Mouse (Mus musculus): ENCODE data around the gene Majin. TPM values are rescaled to one million over a fixed set of nuclear protein-coding genes. Genes with fewer than 3 reads are reported as not detected.

The Majin gene
- polyA plus RNA-seq, 1 experiment from 2014 or later = not detected

- Histone ChIP-seq H3K27ac (no peak overlapping the region), H3K36me3 (ENCODE audit: poor library complexity, severe bottlenecking) (peaks cover 72% of the 10 kb centered on the region), H3K4me3 (no peak overlapping the region), H3K27me3 (no peaks in the 10 kb centered on the region), H3K9me3 (replicated peaks) (no peaks in the 10 kb centered on the region), H3K4me2 (no peak overlapping the region), H3K4me1 (peaks cover 11% of the 10 kb centered on the region), H3K9ac (no peak overlapping the region)
- WGBS = 85% methylated on average over 2 of the region's 2 CpGs
- no peak for ATAC-seq
These were observed 46.8 kb downstream of the Majin start for GRCm38 (mm10) chr19:6231036-6231435.

DNA sequence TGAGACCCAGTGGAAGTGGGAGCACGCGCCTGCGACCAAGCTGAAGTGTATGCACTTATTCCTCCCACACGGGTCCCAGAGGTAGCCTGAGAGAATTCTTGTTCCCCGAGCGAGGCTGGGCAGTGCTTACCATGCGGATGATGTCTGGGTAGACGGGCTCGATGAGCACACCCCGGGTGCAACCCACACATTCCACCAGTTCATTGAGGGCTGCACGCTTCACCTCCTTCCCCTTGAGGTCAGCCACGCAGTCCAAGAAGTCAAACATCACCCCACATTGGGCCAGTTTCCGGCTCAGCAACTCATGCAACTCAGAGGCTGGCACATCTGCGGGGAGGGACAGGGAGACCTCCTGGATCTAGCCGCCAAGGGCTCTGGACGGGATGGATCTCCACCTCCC is 49.5 kb downstream of the Majin start:
- Histone ChIP-seq H3K27me3 (no peaks in the 10 kb centered on the region), H3K4me3 (no peak overlapping the region), H3K9me3 (replicated peaks) (no peaks in the 10 kb centered on the region), H3K36me3 (ENCODE audit: poor library complexity, severe bottlenecking) (peaks cover 52% of the 10 kb centered on the region), H3K4me1 (peaks cover 11% of the 10 kb centered on the region), H3K4me2 (no peak overlapping the region), H3K9ac (peak overlapping the region; percentile 87; the same call in 1 of the 2 replicates), H3K27ac (no peak overlapping the region)
- 88% methylated on average over 16 of the region's 16 CpGs for WGBS
- ATAC-seq = no peak

DNA sequence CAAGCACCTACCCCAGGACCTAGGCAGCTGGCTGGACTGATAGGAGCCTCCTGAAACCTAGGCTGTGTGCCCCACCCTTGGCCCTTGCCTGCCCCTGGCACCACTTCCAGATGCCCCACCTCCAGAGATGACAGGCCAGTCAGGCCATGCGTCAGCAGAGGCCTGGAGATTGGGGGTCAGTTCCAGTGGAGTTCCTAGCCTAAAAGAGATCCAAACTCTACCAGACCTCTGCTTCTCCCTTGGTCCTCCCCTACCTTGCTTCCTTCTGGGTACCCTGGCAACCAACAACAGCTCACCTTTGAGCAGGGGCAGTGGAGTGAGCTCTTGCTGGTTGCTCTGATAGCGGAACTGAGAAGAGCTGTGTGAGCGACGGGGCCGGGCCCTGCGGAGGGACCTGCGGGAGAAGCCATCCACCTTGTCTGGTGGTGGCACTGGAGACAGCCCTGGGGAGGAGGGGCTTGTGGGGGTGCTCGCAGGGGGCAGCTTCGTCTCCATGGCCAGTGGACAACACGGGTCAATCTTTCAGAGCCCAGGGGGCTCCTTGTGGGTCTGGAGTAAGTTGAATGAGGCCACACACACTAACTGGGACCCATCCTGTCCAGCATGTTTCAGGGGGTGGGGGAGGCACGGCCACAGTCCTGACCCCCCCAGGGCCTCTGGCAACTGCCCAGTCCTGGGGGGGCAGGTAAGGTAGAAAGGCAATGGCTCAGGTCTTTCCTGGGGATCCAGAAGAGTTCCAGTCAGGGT is 50.3 kb downstream of the Majin start:
- peak overlapping the region; percentile 80 for H3K4me3 ChIP-seq
- H3K27ac ChIP-seq = no peak overlapping the region; the same call in 1 of the 2 replicates
- ATAC-seq = no peak
- H3K9me3 ChIP-seq (replicated peaks) = no peaks in the 10 kb centered on the region
- peaks cover 11% of the 10 kb centered on the region for H3K4me1 ChIP-seq
- WGBS = 66% methylated on average over 11 of the region's 11 CpGs
- peaks cover 43% of the 10 kb centered on the region for H3K36me3 ChIP-seq (ENCODE audit: poor library complexity, severe bottlenecking)
- H3K4me2 ChIP-seq = peak overlapping the region; percentile 75
- peak overlapping the region; percentile 87 for H3K9ac ChIP-seq
- H3K27me3 ChIP-seq = no peaks in the 10 kb centered on the region

- Histone ChIP-seq H3K27ac (peak within 1 kb of the TSS; percentile 93), H3K4me2 (peak within 1 kb of the TSS; percentile 75), H3K4me3 (peak within 1 kb of the TSS; percentile 80), H3K36me3 (ENCODE audit: poor library complexity, severe bottlenecking) (peaks cover 35% of the 10 kb centered on the region), H3K27me3 (no peaks in the 10 kb centered on the region), H3K9ac (peak within 1 kb of the TSS; percentile 87), H3K9me3 (replicated peaks) (no peaks in the 10 kb centered on the region), H3K4me1 (peaks cover 11% of the 10 kb centered on the region)
- ATAC-seq = peak; percentile 93
- WGBS = under 1% methylated on average over 47 of the region's 48 CpGs
These were observed 51.2 kb downstream of the Majin start, which contains the start of gene Ppp2r5b for GRCm38 (mm10) chr19:6235084-6236052. Gene Ppp2r5b, minus strand, starts transcription at chr19:6235872.

DNA sequence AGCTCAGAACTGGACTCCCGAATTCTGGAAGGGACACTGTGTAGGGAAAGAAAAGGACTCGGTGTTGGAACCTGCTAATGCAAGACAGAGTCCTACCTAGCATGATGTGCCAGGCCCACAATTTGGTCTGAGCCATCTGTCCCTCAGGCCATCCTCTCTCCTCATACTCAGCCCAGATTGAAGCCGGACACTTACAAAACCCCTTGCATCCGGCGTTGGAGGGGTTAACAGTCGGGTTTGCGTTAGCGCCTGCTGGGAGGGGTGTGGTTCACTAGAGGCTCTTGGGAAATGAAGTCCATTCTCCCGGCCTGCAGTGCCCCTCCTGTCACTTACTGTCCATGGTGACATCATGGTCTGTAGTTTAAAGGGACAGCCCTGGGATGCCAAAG is 51.9 kb downstream of the Majin start:
- Histone ChIP-seq H3K4me2 (peak overlapping the region; percentile 75), H3K27me3 (no peaks in the 10 kb centered on the region), H3K9ac (peak overlapping the region; percentile 87), H3K36me3 (ENCODE audit: poor library complexity, severe bottlenecking) (peaks cover 28% of the 10 kb centered on the region), H3K27ac (peak overlapping the region; percentile 93), H3K4me3 (peak overlapping the region; percentile 80), H3K4me1 (peaks cover 11% of the 10 kb centered on the region), H3K9me3 (replicated peaks) (no peaks in the 10 kb centered on the region)
- ATAC-seq = peak; percentile 89
- 0% methylated on average over 9 of the region's 9 CpGs for WGBS

- H3K27ac ChIP-seq = no peak overlapping the region
- ATAC-seq = no peak
- 66% methylated on average over 7 of the region's 7 CpGs for WGBS
These were observed 52.7 kb downstream of the Majin start for GRCm38 (mm10) chr19:6236842-6237241.

DNA sequence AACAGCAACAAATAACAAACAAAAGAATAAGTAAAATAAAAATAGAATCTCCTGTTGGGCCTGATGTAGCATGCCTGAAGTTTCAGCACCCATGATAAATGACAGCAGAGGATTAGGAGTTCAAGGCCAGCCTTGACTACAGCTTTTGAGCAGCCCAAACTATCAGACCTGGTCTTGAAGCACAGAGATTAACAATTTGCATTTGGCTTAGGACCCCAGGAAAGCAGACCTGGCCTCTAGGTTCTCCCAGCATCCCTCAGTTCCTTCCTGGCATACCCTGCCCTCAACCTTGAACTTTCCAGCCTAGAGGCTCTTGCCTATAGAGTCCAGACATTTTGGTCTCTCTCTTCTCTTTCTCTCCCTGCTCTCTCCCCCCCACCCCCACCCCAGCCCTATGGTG is 54.6 kb downstream of the Majin start:
- Histone ChIP-seq H3K27ac (no peak overlapping the region), H3K9me3 (replicated peaks) (no peaks in the 10 kb centered on the region), H3K36me3 (ENCODE audit: poor library complexity, severe bottlenecking) (0 out of 2 replicates have a peak, but pooled peaks cover 3% of the 10 kb centered on the region), H3K4me1 (peaks cover 22% of the 10 kb centered on the region), H3K27me3 (no peaks in the 10 kb centered on the region), H3K4me2 (no peak overlapping the region), H3K9ac (no peak overlapping the region), H3K4me3 (no peak overlapping the region)
- no peak for ATAC-seq

More at GRCm38 (mm10) chr19:6236842-6237241, 52.7 kb downstream of the Majin start:
- Histone ChIP-seq H3K4me2 (peak overlapping the region; percentile 75; the same call in 1 of the 2 replicates), H3K4me1 (peaks cover 11% of the 10 kb centered on the region), H3K27me3 (no peaks in the 10 kb centered on the region), H3K36me3 (ENCODE audit: poor library complexity, severe bottlenecking) (peaks cover 20% of the 10 kb centered on the region), H3K9me3 (replicated peaks) (no peaks in the 10 kb centered on the region), H3K4me3 (0 out of 2 replicates have a peak overlapping the region, but pooled peaks have one; percentile 80), H3K9ac (no peak overlapping the region)

GRCm38 (mm10) chr19:6240136-6240535 is 55.9 kb downstream of the Majin start:
- no peaks in the 10 kb centered on the region for H3K9me3 ChIP-seq (replicated peaks)
- H3K9ac ChIP-seq = no peak overlapping the region
- no peak overlapping the region for H3K27ac ChIP-seq
- no peaks in the 10 kb centered on the region for H3K27me3 ChIP-seq
- H3K4me1 ChIP-seq = peaks cover 11% of the 10 kb centered on the region
- WGBS = 88% methylated on average over 1 of the region's 1 CpGs
- H3K4me2 ChIP-seq = no peak overlapping the region
- no peak for ATAC-seq
- H3K4me3 ChIP-seq = no peak overlapping the region
- peaks cover 16% of the 10 kb centered on the region for H3K36me3 ChIP-seq (ENCODE audit: poor library complexity, severe bottlenecking)

DNA sequence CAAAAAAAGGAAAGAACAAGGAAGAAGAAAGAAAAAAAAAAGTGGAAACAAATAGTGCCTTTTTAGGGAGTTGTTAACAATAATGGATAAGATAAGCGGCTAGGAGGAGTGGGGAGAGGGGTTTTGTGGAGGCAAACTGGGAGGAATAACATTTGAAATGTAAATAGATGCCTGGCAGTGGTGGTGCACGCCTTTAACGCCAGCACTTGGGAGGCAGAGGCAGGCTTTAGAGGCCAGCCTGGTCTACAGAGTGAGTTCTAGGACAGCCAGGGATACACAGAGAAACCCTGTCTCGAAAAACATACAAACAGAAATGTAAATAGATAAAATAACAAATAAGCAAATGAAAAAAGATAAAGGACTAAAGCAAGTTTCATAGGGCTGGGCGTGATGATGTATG is 56.5 kb downstream of the Majin start:
- no peak overlapping the region for H3K9ac ChIP-seq
- 36% methylated on average over 5 of the region's 5 CpGs for WGBS
- peak overlapping the region; percentile 31; the same call in 1 of the 2 replicates for H3K27ac ChIP-seq
- H3K27me3 ChIP-seq = no peaks in the 10 kb centered on the region
- peaks cover 22% of the 10 kb centered on the region for H3K36me3 ChIP-seq (ENCODE audit: poor library complexity, severe bottlenecking)
- H3K4me3 ChIP-seq = peak overlapping the region; percentile 87
- H3K9me3 ChIP-seq (replicated peaks) = no peaks in the 10 kb centered on the region
- peaks cover 10% of the 10 kb centered on the region for H3K4me1 ChIP-seq
- ATAC-seq = no peak
- peak overlapping the region; percentile 94 for H3K4me2 ChIP-seq

- Histone ChIP-seq H3K4me1 (peaks cover 10% of the 10 kb centered on the region), H3K36me3 (ENCODE audit: poor library complexity, severe bottlenecking) (peaks cover 30% of the 10 kb centered on the region), H3K4me3 (peak within 1 kb of the TSS; percentile 87), H3K4me2 (peak within 1 kb of the TSS; percentile 94), H3K9me3 (replicated peaks) (no peaks in the 10 kb centered on the region), H3K27me3 (no peaks in the 10 kb centered on the region), H3K27ac (peak within 1 kb of the TSS; percentile 31), H3K9ac (peak within 1 kb of the TSS; percentile 95)
- ATAC-seq = peak; percentile 94
- WGBS = under 1% methylated on average over 55 of the region's 55 CpGs
These were observed 57.3 kb downstream of the Majin start, which contains the start of gene Atg2a for GRCm38 (mm10) chr19:6241274-6242107. Gene Atg2a, plus strand, starts transcription at chr19:6241668.

DNA sequence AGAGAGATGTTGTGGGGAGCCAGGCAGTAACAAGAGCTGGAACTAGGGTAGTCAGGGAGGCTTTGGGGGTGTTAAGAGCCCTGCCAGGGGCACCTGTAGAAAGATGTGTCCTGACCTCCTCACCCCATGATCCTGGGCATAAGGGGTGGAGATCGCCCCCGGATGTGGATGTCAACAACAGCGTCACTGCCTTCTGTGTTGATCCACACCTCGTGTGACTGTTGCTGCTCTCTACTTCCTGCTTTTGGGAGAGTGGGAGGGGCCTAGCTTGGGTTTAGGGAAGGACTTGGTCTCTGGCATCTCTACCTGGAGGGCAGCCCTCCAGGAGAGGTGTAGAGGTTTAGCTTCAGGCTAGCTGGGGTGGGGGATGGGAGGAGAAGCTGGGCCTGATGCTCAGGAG is 58.1 kb downstream of the Majin start:
- no peak overlapping the region for H3K27ac ChIP-seq
- peaks cover 10% of the 10 kb centered on the region for H3K4me1 ChIP-seq
- peak overlapping the region; percentile 94 for H3K4me2 ChIP-seq
- no peak for ATAC-seq
- H3K9ac ChIP-seq = peak overlapping the region; percentile 95
- no peaks in the 10 kb centered on the region for H3K9me3 ChIP-seq (replicated peaks)
- 1% methylated on average over 4 of the region's 4 CpGs for WGBS
- H3K27me3 ChIP-seq = no peaks in the 10 kb centered on the region
- peaks cover 38% of the 10 kb centered on the region for H3K36me3 ChIP-seq (ENCODE audit: poor library complexity, severe bottlenecking)
- H3K4me3 ChIP-seq = peak overlapping the region; percentile 87

Measured in forebrain, embryonic 13.5 days (tissue).